Mouse (Mus musculus) liver, adult 2 months (tissue): ENCODE data around the gene Dock4.

Experiments
- CTCF ChIP-seq: fragments of 200-500 bp; IDR thresholded peaks from 2 replicates; pipeline ENCODE4 v1.5.1; 2011; ENCODE audit warnings: low read depth, low read length, control low read depth
- POLR2A ChIP-seq: fragments of 200-500 bp; IDR thresholded peaks from 2 replicates; pipeline ENCODE4 v1.6.1; 2011; ENCODE audit warnings: low read length, control low read depth; ENCODE audit not compliant: insufficient read depth; ENCODE audit errors: extremely low read depth

- no peak for TF ChIP-seq CTCF
- no peak for TF ChIP-seq POLR2A
These were observed 90.2 kb downstream of the Dock4 start for GRCm38 (mm10) chr12:40535655-40536618.
